Mouse (Mus musculus): ENCODE data around the gene Crispld2.

DNA sequence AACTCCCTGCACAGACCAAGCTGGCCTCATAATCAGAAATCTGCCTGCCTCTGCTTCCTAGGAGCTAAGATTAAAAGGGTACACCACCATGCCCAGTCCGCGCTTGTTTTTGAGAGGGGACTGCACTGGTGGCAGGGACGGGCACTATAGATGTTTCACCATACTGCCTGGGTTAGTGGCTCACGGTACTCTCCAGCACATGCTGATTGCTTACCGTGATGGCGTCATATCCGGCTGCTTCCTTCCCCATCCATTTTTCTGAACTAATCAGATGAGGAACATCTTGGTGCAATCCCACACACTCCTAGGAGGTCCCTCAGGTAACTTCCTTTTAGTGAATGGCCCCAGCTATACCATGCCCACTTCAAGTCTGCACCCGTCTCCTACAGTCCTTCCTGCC, 52.7 kb downstream of the Crispld2 start:
- TF ChIP-seq CTCF (conservative IDR thresholded peaks at IDR 0.05; ENCODE audit: insufficient read depth, insufficient read length, low read depth, low read length) (no peak), POLR2A (IDR thresholded peaks at IDR 0.05; ENCODE audit: low read depth, low read length) (no peak)

All from kidney, adult 2 months (tissue).